7 mouse cellular contexts compared by ENCODE assay signal in genomic region chr5:150643390-150643789, GRCm38 (mm10). TPM values are rescaled to one million over a fixed set of nuclear protein-coding genes. Genes with fewer than 3 reads are reported as not detected.
A peak's percentile ranks its signal among the peaks of the same experiment; 100 is the strongest.
DNase-seq lines count a peak whose midpoint lies in the region; ATAC-seq and TF ChIP-seq lines count a peak whose summit lies in the region.
"Not testable (repeated sequence)": the region's sequence is repeated elsewhere in the genome, so short reads cannot be mapped to it uniquely, and the experiment has no call there.

No protein-coding gene starts in this region.

- not testable (repeated sequence) for H3K9ac ChIP-seq in hindbrain, postnatal 0 days (replicated peaks; ENCODE audit: low read length); liver, embryonic 14.5 days (replicated peaks); stomach, postnatal 0 days (ENCODE audit: low read length)

- not testable (repeated sequence) for DNase-seq in Patski (ENCODE audit: low read depth, low spot score); hindbrain, postnatal 0 days (ENCODE audit: low spot score); layer of hippocampus, adult 2 months (ENCODE audit: low spot score in 2 of 2); liver, embryonic 14.5 days (ENCODE audit: low read depth in 3 of 3, low spot score in 3 of 3); stomach, postnatal 0 days (ENCODE audit: low spot score)
- peak; percentile 84 for DNase-seq in heart, adult 11 months

- TF ChIP-seq EP300 in liver, embryonic 14.5 days (IDR thresholded peaks at IDR 0.05; ENCODE audit: low read depth); stomach, postnatal 0 days (optimal IDR thresholded peaks at IDR 0.05): not testable (repeated sequence)

- WGBS in hindbrain, postnatal 0 days, result 97% methylated on average over 4 of the region's 4 CpGs
- WGBS in liver, embryonic 14.5 days (ENCODE audit: insufficient replicate concordance), result 91% methylated on average over 4 of the region's 4 CpGs
- WGBS in stomach, postnatal 0 days, result 96% methylated on average over 4 of the region's 4 CpGs

- not testable (repeated sequence) for H3K9me3 ChIP-seq in E14TG2a.4 (ENCODE audit: low read length); hindbrain, postnatal 0 days (ENCODE audit: low read length); liver, embryonic 14.5 days (ENCODE audit: control insufficient read depth, low read length); stomach, postnatal 0 days (ENCODE audit: control insufficient read depth, low read length)

- not testable (repeated sequence) for H3K27me3 ChIP-seq in E14TG2a.4 (ENCODE audit: insufficient read depth, low read length); Patski; hindbrain, postnatal 0 days (ENCODE audit: insufficient read depth, low read length); liver, embryonic 14.5 days (ENCODE audit: control insufficient read depth, insufficient read depth, low read length); stomach, postnatal 0 days (ENCODE audit: control insufficient read depth, insufficient read depth, low read length)

- CTCF ChIA-PET in Patski (lab: Charles Lee), result interaction anchor here (0.7 to 1.9 kb wide), 5 partner anchors 9 to 79 kb away, joined by 3 to 5 read pairs (median 5); no protein-coding TSS in a partner anchor

- H3K27ac ChIP-seq in hindbrain, postnatal 0 days; layer of hippocampus, adult 2 months; liver, embryonic 14.5 days; stomach, postnatal 0 days (replicated peaks): not testable (repeated sequence)

- in situ Hi-C loops in Patski (cut with MboI; ENCODE audit: low pct_unique_long_range_greater_than_20kb), result not testable (repeated sequence)

- not testable (repeated sequence) for H3K4me3 ChIP-seq in E14TG2a.4 (replicated peaks; ENCODE audit: low read length); hindbrain, postnatal 0 days (ENCODE audit: low read length); layer of hippocampus, adult 2 months; liver, embryonic 14.5 days (ENCODE audit: insufficient read depth in 1 of 2, low read depth in 2 of 2, low read length in 2 of 2); stomach, postnatal 0 days (ENCODE audit: low read depth, low read length)

- not testable (repeated sequence) for H3K4me1 ChIP-seq in E14TG2a.4 (replicated peaks; ENCODE audit: low read depth, low read length); hindbrain, postnatal 0 days (ENCODE audit: insufficient read depth, low read length); stomach, postnatal 0 days (replicated peaks; ENCODE audit: control insufficient read depth, insufficient read depth)
- H3K4me1 ChIP-seq in liver, embryonic 14.5 days (replicated peaks; ENCODE audit: control insufficient read depth in 2 of 2, insufficient read depth in 2 of 2, low read length in 1 of 2), result peaks cover 15 to 17% of the 10 kb centered on the region in 2 experiments

- POLR2A ChIA-PET in Patski (lab: Charles Lee), result interaction anchor here (0.7 to 1.1 kb wide), 2 partner anchors 9 to 191 kb away, joined by 3 to 6 read pairs; no protein-coding TSS in a partner anchor

- H3K36me3 ChIP-seq in E14TG2a.4 (ENCODE audit: insufficient read depth, low read length), result peaks cover 85% of the 10 kb centered on the region
- not testable (repeated sequence) for H3K36me3 ChIP-seq in hindbrain, postnatal 0 days (ENCODE audit: insufficient read depth, low read length); stomach, postnatal 0 days (ENCODE audit: control insufficient read depth, insufficient read depth, low read length)
- peaks cover 34% of the 10 kb centered on the region for H3K36me3 ChIP-seq in liver, embryonic 14.5 days (replicated peaks; ENCODE audit: control insufficient read depth, insufficient read depth, low read depth)

- H3K4me2 ChIP-seq in hindbrain, postnatal 0 days (ENCODE audit: low read depth, low read length); liver, embryonic 14.5 days (ENCODE audit: low read depth); stomach, postnatal 0 days (replicated peaks; ENCODE audit: low read depth): not testable (repeated sequence)

- peak; percentile 18 for TF ChIP-seq CTCF in E14TG2a.4 (conservative IDR thresholded peaks at IDR 0.05; ENCODE audit: low read length)
- TF ChIP-seq CTCF in Patski (IDR thresholded peaks at IDR 0.05), result peak; percentile 34
- peak; percentile 24; the same call in 1 of the 2 replicates for TF ChIP-seq CTCF in hindbrain, postnatal 0 days (IDR thresholded peaks at IDR 0.05; ENCODE audit: low read depth)
- peak; percentile 56 for TF ChIP-seq CTCF in layer of hippocampus, adult 2 months (conservative IDR thresholded peaks at IDR 0.05)
- peak; percentile 28 for TF ChIP-seq CTCF in liver, embryonic 14.5 days (IDR thresholded peaks at IDR 0.05; ENCODE audit: low read depth)
- peak; percentile 20; the same call in 1 of the 2 replicates for TF ChIP-seq CTCF in stomach, postnatal 0 days (IDR thresholded peaks at IDR 0.05; ENCODE audit: low read depth)

- not testable (repeated sequence) for ATAC-seq in Patski; hindbrain, postnatal 0 days; liver, embryonic 14.5 days (ENCODE audit: insufficient read depth); stomach, postnatal 0 days (ENCODE audit: low FRiP score, low TSS enrichment)

RNA-seq across cellular contexts. Expression of gene N4bp2l2, which starts 22.6 kb away (rescaled TPM):
- polyA plus RNA-seq in Patski (2021), result 70.0 TPM
- total RNA-seq in hindbrain, postnatal 0 days (2014; rRNA removed), result 27.2 and 37.6 TPM in 2 replicates
- 31.5 and 33.0 TPM in 2 replicates for polyA plus RNA-seq in hindbrain, postnatal 0 days (2015; fragmentation: Nextera tagmentation; extraction: Ambion mirVana)
- 10 to 100 TPM; 88.2 to 89.9 TPM for total RNA-seq in layer of hippocampus, adult 2 months (2021)
- 6.3 and 12.3 TPM in 2 replicates for polyA plus RNA-seq in liver, embryonic 14.5 days (2012; rRNA removed)
- 21.8 and 25.1 TPM in 2 replicates for polyA plus RNA-seq in liver, embryonic 14.5 days (2014; fragmentation: Nextera tagmentation; extraction: Ambion mirVana)
- 32.1 and 34.2 TPM in 2 replicates for polyA plus RNA-seq in stomach, postnatal 0 days (2015; fragmentation: Nextera tagmentation; extraction: Ambion mirVana)

RNA-seq across cellular contexts. Expression of gene Pds5b, which starts 30.1 kb away (rescaled TPM):
- polyA plus RNA-seq in Patski (2021), result 35.1 TPM
- 34.5 and 38.5 TPM in 2 replicates for total RNA-seq in hindbrain, postnatal 0 days (2014; rRNA removed)
- polyA plus RNA-seq in hindbrain, postnatal 0 days (2015; fragmentation: Nextera tagmentation; extraction: Ambion mirVana), result 19.4 and 19.8 TPM in 2 replicates
- 10 to 100 TPM; 77.4 to 89.3 TPM for total RNA-seq in layer of hippocampus, adult 2 months (2021)
- polyA plus RNA-seq in liver, embryonic 14.5 days (2012; rRNA removed), result 5.2 and 7.0 TPM in 2 replicates
- 10.8 and 11.0 TPM in 2 replicates for polyA plus RNA-seq in liver, embryonic 14.5 days (2014; fragmentation: Nextera tagmentation; extraction: Ambion mirVana)
- polyA plus RNA-seq in stomach, postnatal 0 days (2015; fragmentation: Nextera tagmentation; extraction: Ambion mirVana), result 8.3 and 9.1 TPM in 2 replicates

RNA-seq across cellular contexts. Expression of gene N4bp2l1, which starts 46.4 kb away (rescaled TPM):
- 12.3 TPM for polyA plus RNA-seq in Patski (2021)
- total RNA-seq in hindbrain, postnatal 0 days (2014; rRNA removed), result 14.1 and 21.6 TPM in 2 replicates
- polyA plus RNA-seq in hindbrain, postnatal 0 days (2015; fragmentation: Nextera tagmentation; extraction: Ambion mirVana), result 33.3 and 34.5 TPM in 2 replicates
- 10 to 100 TPM; 55.5 to 57.0 TPM for total RNA-seq in layer of hippocampus, adult 2 months (2021)
- 7.3 and 8.4 TPM in 2 replicates for polyA plus RNA-seq in liver, embryonic 14.5 days (2012; rRNA removed)
- polyA plus RNA-seq in liver, embryonic 14.5 days (2014; fragmentation: Nextera tagmentation; extraction: Ambion mirVana), result 8.3 and 9.4 TPM in 2 replicates
- polyA plus RNA-seq in stomach, postnatal 0 days (2015; fragmentation: Nextera tagmentation; extraction: Ambion mirVana), result 10.5 and 11.9 TPM in 2 replicates
